Mouse (Mus musculus): ENCODE measurements at regions not wholly inside any gene's neighbourhood (a gene's known extent, or its start where the extent isn't known, plus 50 kb on each side); places are given as distances from the start of the nearest gene placed in this dataset.

DNA sequence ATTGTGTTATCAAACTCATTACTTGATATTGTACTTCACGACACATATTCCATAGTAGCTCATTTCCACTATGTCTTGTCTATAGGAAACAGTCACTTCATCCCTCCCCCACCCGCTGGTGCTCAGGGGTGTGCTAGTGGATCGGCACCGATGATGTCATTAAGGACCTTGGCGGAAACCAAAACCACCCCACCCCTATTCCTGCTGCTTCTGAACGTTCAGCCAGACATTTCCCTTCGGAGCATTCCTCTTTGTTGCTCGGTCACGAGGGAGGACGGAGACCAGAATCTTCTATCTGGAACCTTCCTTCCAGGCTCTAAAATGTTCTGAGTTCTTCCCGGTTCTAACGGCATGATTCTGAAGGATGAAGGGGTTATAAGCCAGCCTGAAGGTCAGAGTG lies 132.3 kb upstream of the Gas1 start:
- TF ChIP-seq CTCF (IDR thresholded peaks at IDR 0.05) = no peak
- intact Hi-C loops (cut with DNase I) = no loop called here

DNA sequence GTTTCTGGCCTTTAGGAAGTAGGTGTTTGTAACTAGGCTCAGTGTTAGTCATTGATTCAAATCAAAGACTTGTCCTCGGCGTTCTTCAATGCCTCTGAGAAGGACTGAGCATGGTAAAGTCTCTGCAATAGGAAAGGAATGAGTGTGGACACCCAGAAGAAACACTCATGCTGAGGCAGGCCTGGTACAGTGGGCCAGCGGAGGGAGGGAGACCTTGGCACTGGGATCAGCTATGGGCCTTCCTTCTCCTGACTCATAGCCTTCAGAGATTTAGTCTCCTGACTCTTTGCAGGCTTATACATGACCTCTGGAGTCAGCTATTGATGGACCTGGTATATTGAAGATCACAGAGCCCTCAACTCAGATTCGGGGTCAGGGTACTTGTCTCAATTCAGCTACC lies 132.8 kb upstream of the Gas1 start:
- Histone ChIP-seq H3K4me3 (no peak overlapping the region), H3K27ac (peak overlapping the region; percentile 35; the same call in 1 of the 2 replicates)
- DNase-seq = no peak
- intact Hi-C loops (cut with DNase I) = no loop called here
- no peak for TF ChIP-seq CTCF (IDR thresholded peaks at IDR 0.05)

More for the DNA sequence above, 132.3 kb upstream of the Gas1 start:
- H3K4me3 ChIP-seq = no peak overlapping the region
- H3K27ac ChIP-seq = peak overlapping the region; percentile 35; the same call in 1 of the 2 replicates
- DNase-seq = no peak

DNA sequence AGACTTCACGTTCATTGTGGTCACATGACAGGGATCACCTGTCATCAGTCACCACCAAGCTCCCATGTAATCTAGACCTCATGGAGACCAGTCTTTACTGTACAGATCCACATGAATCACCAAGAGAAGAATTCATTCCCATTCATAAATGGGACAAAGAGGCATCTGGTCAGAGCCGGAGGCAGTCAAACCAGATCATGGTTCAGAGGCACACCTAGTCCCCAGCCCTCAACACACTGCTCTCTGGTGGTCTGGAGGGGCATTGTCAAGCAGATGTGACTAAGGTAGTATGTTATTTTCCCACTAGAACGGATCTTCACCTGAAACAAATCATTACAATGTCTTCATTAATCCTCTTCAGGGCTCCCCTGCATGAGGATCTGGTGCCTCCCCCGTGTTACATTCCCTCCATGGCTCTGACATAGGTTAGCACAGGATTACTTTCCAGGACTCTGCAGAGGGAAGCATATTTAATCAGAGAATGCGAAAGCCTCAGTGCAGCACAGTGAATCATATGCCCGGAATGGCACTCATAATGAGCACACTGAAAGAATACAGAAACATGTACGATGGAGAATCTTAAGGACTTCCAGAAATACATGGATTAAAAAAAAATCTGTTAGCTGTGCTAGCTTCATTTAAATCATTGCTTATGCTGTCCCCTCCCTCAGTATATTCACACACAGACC lies 135.4 kb upstream of the Gas1 start:
- intact Hi-C loops (cut with DNase I) = no loop called here
- peak; percentile 21; the same call in 1 of the 2 replicates for TF ChIP-seq CTCF (IDR thresholded peaks at IDR 0.05)
- Histone ChIP-seq H3K27ac (no peak overlapping the region), H3K4me3 (no peak overlapping the region)
- no peak for DNase-seq

DNA sequence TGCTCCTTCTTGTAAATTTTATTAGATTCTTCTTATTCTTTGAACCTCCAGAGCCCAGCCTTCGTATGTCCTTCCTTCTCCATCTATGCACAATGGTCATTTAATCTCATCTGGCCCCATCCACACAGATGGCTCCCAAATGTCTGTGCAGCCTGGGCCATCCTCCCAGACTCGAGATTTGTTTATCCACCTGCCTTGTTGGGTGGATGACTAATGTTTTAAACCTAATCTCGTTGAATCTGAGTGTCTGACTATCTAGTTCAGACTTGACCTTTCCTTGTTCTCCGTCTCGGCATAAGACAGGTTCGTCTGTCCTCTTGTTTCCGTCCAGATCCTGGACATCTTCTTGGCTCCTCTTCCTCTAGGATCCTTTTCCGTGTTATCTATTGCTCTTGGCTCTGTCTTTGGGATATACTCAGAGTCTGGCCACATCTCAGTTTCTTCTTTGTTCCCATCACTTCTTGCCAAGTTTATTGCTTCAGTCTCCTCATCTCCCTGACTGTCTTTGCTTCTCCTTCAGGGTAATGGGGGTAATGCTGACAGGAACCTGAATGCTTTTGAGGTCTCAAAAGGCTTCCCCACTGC lies 141.4 kb upstream of the Gas1 start:
- no peak overlapping the region for H3K4me3 ChIP-seq
- no peak for DNase-seq

DNA sequence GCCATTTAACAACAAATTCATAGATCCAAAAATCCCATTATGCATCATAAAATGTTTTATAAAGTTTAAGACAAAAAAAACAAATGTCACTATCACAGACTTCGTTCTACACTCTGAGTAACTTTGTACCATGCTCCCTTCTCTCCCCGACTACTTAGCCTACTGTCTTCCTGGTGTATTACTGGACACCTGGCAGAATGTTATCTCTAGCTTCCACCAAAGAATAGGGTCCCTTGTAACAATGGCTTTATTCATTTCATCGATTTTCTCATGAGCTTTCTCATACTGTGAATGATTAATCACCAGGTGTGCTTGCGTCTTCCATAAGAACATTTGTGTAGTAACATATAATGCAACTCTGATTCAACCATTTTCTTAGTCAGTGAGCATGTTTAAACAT lies 142.1 kb upstream of the Gas1 start:
- TF ChIP-seq CTCF (IDR thresholded peaks at IDR 0.05) = no peak
- intact Hi-C loops (cut with DNase I) = no loop called here
- no peak for DNase-seq
- Histone ChIP-seq H3K4me3 (no peak overlapping the region), H3K27ac (peak overlapping the region; percentile 31; the same call in 1 of the 2 replicates)

More for the DNA sequence above, 141.4 kb upstream of the Gas1 start:
- H3K27ac ChIP-seq = peak overlapping the region; percentile 31; the same call in 1 of the 2 replicates
- intact Hi-C loops (cut with DNase I) = no loop called here
- TF ChIP-seq CTCF (IDR thresholded peaks at IDR 0.05) = no peak

DNA sequence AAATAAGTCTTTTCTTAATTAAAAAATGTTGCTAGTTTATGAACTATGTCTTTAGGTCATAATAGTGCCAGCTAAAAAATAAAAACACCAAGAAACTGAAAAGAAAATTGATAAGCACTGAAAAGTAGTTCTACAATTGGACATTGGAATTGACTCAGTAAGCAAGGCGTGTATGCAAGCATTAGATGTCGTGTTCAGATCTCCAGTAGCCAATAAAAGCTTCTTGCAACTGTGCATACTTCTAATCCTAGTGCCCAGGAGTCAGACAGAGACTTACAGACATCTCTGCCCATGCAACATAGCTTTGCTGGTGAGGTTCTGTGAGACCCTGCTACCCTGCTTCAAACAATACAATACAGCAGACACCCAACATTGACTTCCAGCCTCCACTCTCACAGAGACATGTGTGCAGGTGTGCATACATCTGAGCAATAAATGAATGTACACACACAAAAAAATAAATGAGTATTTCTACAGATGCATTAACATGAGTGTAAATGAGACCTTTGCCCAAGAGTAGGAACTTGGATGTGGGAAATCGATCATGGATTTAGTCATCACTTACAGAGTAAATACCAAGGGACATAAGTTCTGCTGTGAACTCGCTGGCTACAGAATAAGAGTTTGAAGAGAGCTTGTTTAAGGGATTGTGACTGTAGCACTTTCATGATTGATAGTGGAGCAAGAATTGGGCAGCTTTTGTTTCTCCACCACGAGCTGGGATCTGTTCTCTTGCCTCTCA lies 142.9 kb upstream of the Gas1 start:
- Histone ChIP-seq H3K4me3 (no peak overlapping the region), H3K27ac (no peak overlapping the region)
- TF ChIP-seq CTCF (IDR thresholded peaks at IDR 0.05) = no peak
- no peak for DNase-seq
- intact Hi-C loops (cut with DNase I) = no loop called here

DNA sequence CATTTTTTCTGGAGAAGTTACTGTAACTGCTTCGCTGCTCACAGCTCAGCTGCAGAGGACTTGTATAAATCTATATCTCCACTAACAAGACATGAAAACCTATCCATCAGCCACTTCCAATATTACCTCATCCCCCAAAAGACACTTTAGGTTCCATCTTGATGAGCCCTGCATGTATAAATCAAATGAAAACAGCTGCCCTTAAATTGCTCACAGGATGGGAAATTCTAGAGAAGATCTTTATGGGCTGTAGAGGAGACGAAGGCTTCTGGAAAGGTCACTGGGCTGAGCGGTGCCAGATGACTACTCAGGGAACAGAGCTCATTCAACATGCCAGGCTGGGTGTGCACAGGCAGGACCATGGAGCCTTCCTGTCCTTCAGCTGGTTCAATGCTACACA lies 145.4 kb upstream of the Gas1 start:
- H3K4me3 ChIP-seq = no peak overlapping the region
- no peak for TF ChIP-seq CTCF (IDR thresholded peaks at IDR 0.05)
- peak; percentile 62 for DNase-seq
- intact Hi-C loops (cut with DNase I) = no loop called here
- no peak overlapping the region for H3K27ac ChIP-seq

DNA sequence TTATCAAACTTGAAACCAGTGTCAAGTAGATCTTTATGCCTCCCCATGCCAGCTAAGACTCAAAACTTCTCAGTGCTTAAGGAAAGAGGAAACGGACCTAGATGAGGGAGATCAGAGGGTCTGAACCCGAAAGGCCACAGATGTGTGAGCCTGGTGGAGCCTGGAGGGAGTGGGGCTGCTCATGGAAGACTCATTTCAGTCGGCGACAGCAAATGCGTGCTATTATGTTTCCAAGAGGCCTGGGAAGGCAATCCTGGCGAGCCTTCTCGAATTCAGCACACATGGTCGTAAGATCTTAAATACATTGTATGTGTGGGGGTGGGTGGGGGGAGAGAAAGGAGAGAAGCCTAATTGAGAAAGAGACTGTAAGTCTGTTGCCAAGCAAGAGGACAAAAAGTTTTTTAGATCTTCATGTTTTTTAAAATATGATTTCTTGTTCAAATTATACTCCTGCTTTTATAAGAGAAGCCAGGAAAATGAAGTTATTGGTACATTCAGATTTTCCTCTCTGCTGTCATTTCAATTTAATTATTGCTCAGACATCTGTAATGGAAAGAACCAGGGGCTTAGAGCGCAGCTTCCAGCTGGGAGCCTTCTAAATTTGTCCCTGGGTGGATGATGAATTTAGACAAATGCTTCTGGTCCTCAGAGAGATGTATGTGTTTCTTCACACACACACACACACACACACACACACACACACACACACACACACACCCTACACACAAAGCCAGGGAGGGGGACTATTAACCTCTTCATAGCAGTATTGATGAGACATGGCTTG lies 153.5 kb upstream of the Gas1 start:
- Histone ChIP-seq H3K27ac (peak overlapping the region; percentile 69), H3K4me3 (no peak overlapping the region)
- TF ChIP-seq CTCF (IDR thresholded peaks at IDR 0.05) = no peak
- DNase-seq = no peak
- intact Hi-C loops (cut with DNase I) = no loop called here

DNA sequence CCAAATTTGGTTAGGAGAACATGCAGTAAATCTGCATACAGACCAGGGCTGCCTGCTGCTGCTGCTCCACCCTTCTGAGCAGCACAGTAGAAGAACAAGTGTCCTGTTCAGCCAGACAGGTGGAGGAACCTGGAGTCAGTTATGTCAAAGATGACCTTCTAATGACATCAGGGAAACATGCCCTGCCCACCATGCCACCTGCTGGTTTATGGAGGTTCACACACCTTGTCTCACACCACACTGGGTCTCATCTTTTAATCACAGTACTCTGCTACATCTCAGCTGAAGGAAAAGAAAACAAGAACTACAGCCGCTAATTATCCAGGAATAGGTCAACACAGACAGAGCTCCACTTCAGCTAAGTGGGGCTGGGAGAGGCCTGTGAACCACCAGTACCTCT lies 159.0 kb upstream of the Gas1 start:
- no peak overlapping the region for H3K4me3 ChIP-seq
- TF ChIP-seq CTCF (IDR thresholded peaks at IDR 0.05) = peak; percentile 23; the same call in 1 of the 2 replicates
- no peak for DNase-seq
- intact Hi-C loops (cut with DNase I) = no loop called here
- no peak overlapping the region for H3K27ac ChIP-seq

DNA sequence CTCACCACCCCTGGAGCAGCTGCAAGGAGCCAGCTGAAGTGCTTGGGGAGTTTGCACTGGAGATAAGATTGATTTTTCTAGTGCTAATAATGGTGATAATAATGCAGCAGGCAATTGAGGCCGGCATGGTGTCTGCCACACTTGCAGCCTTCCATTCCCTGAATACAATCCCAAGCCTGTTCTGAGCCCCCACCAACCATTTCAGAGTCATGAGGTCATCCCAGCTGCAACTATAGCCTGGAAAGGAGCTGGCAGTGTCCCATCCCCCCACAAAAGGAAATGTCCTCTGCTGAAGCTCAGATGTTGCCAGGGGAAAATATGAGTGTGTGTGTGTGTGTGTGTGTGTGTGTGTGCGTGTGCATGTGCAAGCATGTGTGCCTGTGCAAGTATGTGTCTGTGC lies 160.2 kb upstream of the Gas1 start:
- H3K27ac ChIP-seq = no peak overlapping the region

DNA sequence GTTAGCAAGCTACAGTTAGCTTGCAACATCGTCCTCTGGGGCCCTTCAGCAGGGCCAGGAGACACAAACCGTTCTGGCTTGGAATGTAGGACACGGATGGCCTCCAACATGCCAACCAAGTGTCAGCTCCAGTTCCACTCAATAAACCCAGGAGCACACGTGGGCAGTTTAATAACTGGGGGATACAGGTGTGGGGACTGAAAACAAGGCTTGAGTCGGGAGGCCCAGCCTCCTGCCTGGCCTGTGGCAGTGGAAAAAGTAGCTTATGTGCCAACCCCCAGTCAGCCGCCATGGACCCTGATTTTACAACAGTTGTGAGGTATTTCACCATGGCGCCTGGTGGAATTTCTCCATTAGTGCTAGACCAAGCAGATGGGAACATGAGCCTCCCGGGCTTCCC lies 160.9 kb upstream of the Gas1 start:
- no peak overlapping the region for H3K4me3 ChIP-seq
- peak; percentile 69 for DNase-seq
- TF ChIP-seq CTCF (IDR thresholded peaks at IDR 0.05) = no peak
- peak overlapping the region; percentile 70 for H3K27ac ChIP-seq
- intact Hi-C loops (cut with DNase I) = no loop called here

More for the DNA sequence above, 160.2 kb upstream of the Gas1 start:
- no peak overlapping the region for H3K4me3 ChIP-seq
- no peak for DNase-seq
- intact Hi-C loops (cut with DNase I) = no loop called here
- TF ChIP-seq CTCF (IDR thresholded peaks at IDR 0.05) = no peak

DNA sequence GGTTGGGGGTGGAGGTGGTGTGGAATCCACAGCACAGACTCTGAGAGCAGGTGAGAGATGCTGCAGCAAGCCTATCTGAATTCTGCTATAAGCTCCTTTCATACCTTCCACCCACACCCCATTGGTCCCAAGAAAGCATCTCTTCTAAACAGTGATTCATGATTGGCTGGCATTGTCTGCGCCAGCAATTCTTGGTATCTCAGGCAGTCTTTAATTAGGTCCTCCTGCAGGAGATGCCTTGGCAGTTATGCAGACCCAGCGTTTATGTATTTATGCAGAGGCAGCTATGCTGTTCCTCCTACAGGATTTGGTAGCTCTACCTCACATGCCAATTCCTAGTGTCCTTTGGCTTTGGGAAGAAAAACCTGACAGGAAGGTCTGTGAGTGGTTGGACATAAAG lies 162.9 kb upstream of the Gas1 start:
- DNase-seq = no peak
- H3K27ac ChIP-seq = no peak overlapping the region
- no peak overlapping the region for H3K4me3 ChIP-seq
- intact Hi-C loops (cut with DNase I) = no loop called here
- no peak for TF ChIP-seq CTCF (IDR thresholded peaks at IDR 0.05)
